Mouse (Mus musculus) liver, embryonic 14.5 days (tissue): ENCODE results near the gene Cpt1a. TPM values are rescaled to one million over a fixed set of nuclear protein-coding genes. Genes with fewer than 3 reads are reported as not detected.

Experiments used
- ATAC-seq: fragments of 200-750 bp; cut with Nextera tagmentation; 2 replicates; pipeline ENCODE4 v1.8.0; 2017; ENCODE audit warnings: moderate number of reproducible peaks, mild to moderate bottlenecking, moderate library complexity; ENCODE audit not compliant: insufficient read depth
- DNase-seq, 3 experiments: peaks; one replicate each; pipeline ENCODE4 v3.0.0-alpha.2; 2012 to 2013; ENCODE audit warnings: low read depth in 3 of 3, low spot score in 3 of 3
- H3K27ac ChIP-seq: fragments of 300-500 bp; sonication (generic); 2 replicates; pipeline ENCODE4 v1.5.1; 2014; ENCODE audit warnings: moderate library complexity, mild to moderate bottlenecking, control low read depth, inconsistent platforms
- H3K27me3 ChIP-seq: fragments of 300-500 bp; sonication (generic); 2 replicates; pipeline ENCODE4 v1.6.1; 2014; ENCODE audit warnings: mild to moderate bottlenecking, low read length, moderate library complexity; ENCODE audit not compliant: control insufficient read depth, insufficient read depth
- H3K36me3 ChIP-seq: fragments of 300-500 bp; sonication (generic); replicated peaks from 2 replicates; pipeline ENCODE4 v1.6.1; 2014; ENCODE audit warnings: low read depth; ENCODE audit not compliant: control insufficient read depth, insufficient read depth
- H3K4me1 ChIP-seq, 2 experiments: fragments of 200-500 bp in 1 of 2; fragments of 300-500 bp in 1 of 2; sonication (generic) in 1 of 2; replicated peaks; 2 replicates each; pipeline ENCODE4 v1.6.1; 2012 to 2014; ENCODE audit warnings: antibody characterized with exemption in 1 of 2, inconsistent platforms in 1 of 2, low read length in 1 of 2; ENCODE audit not compliant: control insufficient read depth in 2 of 2, insufficient read depth in 2 of 2
- H3K4me2 ChIP-seq: fragments of 300-500 bp; sonication (generic); 2 replicates; pipeline ENCODE4 v1.6.1; 2014; ENCODE audit warnings: low read depth, mild to moderate bottlenecking, control low read depth, moderate library complexity
- H3K4me3 ChIP-seq, 2 experiments: fragments of 200-500 bp in 1 of 2; fragments of 300-500 bp in 1 of 2; sonication (generic) in 1 of 2; 2 replicates each; pipeline ENCODE4 v1.5.1; 2012 to 2014; ENCODE audit warnings: low read depth in 2 of 2, low read length in 2 of 2, mild to moderate bottlenecking in 2 of 2, control low read depth in 1 of 2, inconsistent platforms in 1 of 2, moderate library complexity in 1 of 2; ENCODE audit not compliant: insufficient read depth in 1 of 2
- H3K9ac ChIP-seq: fragments of 300-500 bp; sonication (generic); replicated peaks from 2 replicates; pipeline ENCODE4 v1.6.1; 2014; ENCODE audit warnings: mild to moderate bottlenecking, control low read depth, moderate library complexity
- H3K9me3 ChIP-seq: fragments of 300-500 bp; sonication (generic); 2 replicates; pipeline ENCODE4 v1.6.1; 2016; ENCODE audit warnings: low read length, mixed read lengths; ENCODE audit not compliant: control insufficient read depth
- CTCF ChIP-seq: IDR thresholded peaks from 2 replicates; pipeline ENCODE4 v1.5.1; 2016; ENCODE audit warnings: antibody characterized with exemption, low read depth, control low read depth
- EP300 ChIP-seq: IDR thresholded peaks from 2 replicates; pipeline ENCODE4 v1.6.1; 2016; ENCODE audit warnings: antibody characterized with exemption, low read depth
- WGBS: fragments of 180-500 bp; shearing (Covaris S2); extraction: QIAGEN DNeasy Blood & Tissue Kit; methylation state at CpG from one replicate; pipeline ENCODE4 v1.1.7; 2014; ENCODE audit not compliant: insufficient replicate concordance; 5-methylcytosine and 5-hydroxymethylcytosine counted together
- polyA plus RNA-seq, 2 experiments: library from polyadenylated mRNA; depleted of rRNA in 1 of 2; stranded (reverse) in 1 of 2; unstranded in 1 of 2; fragments of >200 nt; fragmentation: Nextera tagmentation in 1 of 2; extraction: Ambion mirVana in 1 of 2; gene quantifications; 2 replicates each; pipeline versions ENCODE4 v1.2.1 to v1.2.3; 2012 to 2014

The Cpt1a gene
- polyA plus RNA-seq, 2 experiments = 4.6 to 5.2 TPM

GRCm38 (mm10) chr19:3282572-3283467 lies 39.3 kb upstream of the Cpt1a start, which contains the start of the genes Mrpl21 and Ighmbp2:
Mrpl21 (plus strand) TSS chr19:3282901.
Ighmbp2 (minus strand) TSS chr19:3283017.
- ATAC-seq (peak; percentile 87), DNase-seq (peak; percentile 72 to 79 (median 75))
- H3K4me1 ChIP-seq = peaks cover 10 to 11% of the 10 kb centered on the region in 2 experiments
- no peaks in the 10 kb centered on the region for H3K27me3 ChIP-seq
- H3K27ac ChIP-seq = peak within 1 kb of the TSS; percentile 25
- TF ChIP-seq EP300 (no peak), CTCF (peak; percentile 6; the same call in 1 of the 2 replicates)
- WGBS = under 1% methylated on average over 49 of the region's 49 CpGs
- peak within 1 kb of the TSS; percentile 87 for H3K9ac ChIP-seq
- no peaks in the 10 kb centered on the region for H3K9me3 ChIP-seq
- H3K4me3 ChIP-seq = peak within 1 kb of the TSS; percentile 66 to 83
- peak within 1 kb of the TSS; percentile 80 for H3K4me2 ChIP-seq
- peaks cover 3% of the 10 kb centered on the region; the same call in 1 of the 2 replicates for H3K36me3 ChIP-seq

- H3K9me3 ChIP-seq = no peaks in the 10 kb centered on the region
- peaks cover 18% of the 10 kb centered on the region for H3K36me3 ChIP-seq
- no peak overlapping the region for H3K9ac ChIP-seq
- H3K27ac ChIP-seq = no peak overlapping the region
- H3K4me2 ChIP-seq = no peak overlapping the region
- ATAC-seq (no peak), DNase-seq (no peak)
- no peaks in the 10 kb centered on the region for H3K27me3 ChIP-seq
- H3K4me1 ChIP-seq = no peaks in the 10 kb centered on the region
- H3K4me3 ChIP-seq = no peak overlapping the region
- TF ChIP-seq EP300 = no peak
- no peak for TF ChIP-seq CTCF
- WGBS = 91% methylated on average over 1 of the region's 1 CpGs
Observed at GRCm38 (mm10) chr19:3289006-3289405, 33.1 kb upstream of the Cpt1a start.

- DNase-seq = no peak
- H3K27ac ChIP-seq = no peak overlapping the region
- 77% methylated on average over 2 of the region's 2 CpGs for WGBS
- ATAC-seq = peak; percentile 37; the same call in 1 of the 2 replicates
- no peak overlapping the region for H3K9ac ChIP-seq
- no peak for TF ChIP-seq EP300
- TF ChIP-seq CTCF = peak; percentile 84
- H3K4me1 ChIP-seq = no peaks in the 10 kb centered on the region
- H3K36me3 ChIP-seq = peaks cover 15% of the 10 kb centered on the region
- H3K27me3 ChIP-seq = no peaks in the 10 kb centered on the region
- no peak overlapping the region for H3K4me3 ChIP-seq
- no peaks in the 10 kb centered on the region for H3K9me3 ChIP-seq
- no peak overlapping the region for H3K4me2 ChIP-seq
Observed at GRCm38 (mm10) chr19:3292028-3292427, 30.1 kb upstream of the Cpt1a start.

GRCm38 (mm10) chr19:3292993-3293392 lies 29.1 kb upstream of the Cpt1a start:
- TF ChIP-seq CTCF = no peak
- TF ChIP-seq EP300 = no peak
- no peak overlapping the region for H3K9ac ChIP-seq
- H3K27ac ChIP-seq = no peak overlapping the region
- H3K27me3 ChIP-seq = no peaks in the 10 kb centered on the region
- no peak overlapping the region for H3K4me2 ChIP-seq
- ATAC-seq = no peak
- H3K36me3 ChIP-seq = peaks cover 15% of the 10 kb centered on the region
- H3K4me1 ChIP-seq = no peaks in the 10 kb centered on the region
- DNase-seq = no peak
- no peak overlapping the region for H3K4me3 ChIP-seq
- H3K9me3 ChIP-seq = no peaks in the 10 kb centered on the region
- 74% methylated on average over 1 of the region's 1 CpGs for WGBS

- TF ChIP-seq CTCF = no peak
- no peak for TF ChIP-seq EP300
- Histone ChIP-seq H3K27me3 (no peaks in the 10 kb centered on the region), H3K27ac (no peak overlapping the region), H3K9ac (no peak overlapping the region), H3K36me3 (peaks cover 2% of the 10 kb centered on the region), H3K4me3 (no peak overlapping the region), H3K9me3 (no peaks in the 10 kb centered on the region), H3K4me1 (no peaks in the 10 kb centered on the region), H3K4me2 (no peak overlapping the region)
- DNase-seq (no peak), ATAC-seq (no peak)
- WGBS = 68% methylated on average over 6 of the region's 6 CpGs
Observed at GRCm38 (mm10) chr19:3295245-3295644, 26.9 kb upstream of the Cpt1a start.
